Mouse (Mus musculus): ENCODE data around the gene Vmn1r142. TPM values are rescaled to one million over a fixed set of nuclear protein-coding genes. Genes with fewer than 3 reads are reported as not detected.
"Not testable (repeated sequence)": the region's sequence is repeated elsewhere in the genome, so short reads cannot be mapped to it uniquely, and the experiment has no call there.

Vmn1r142 gene
- total RNA-seq (2014; fragmentation: Nextera tagmentation) (not detected in 2 replicates), total RNA-seq (2017) (not detected in 2 replicates)

GRCm38 (mm10) chr7:22163935-22164334 lies at the start of gene Vmn1r142:
Vmn1r142 (minus strand) TSS chr7:22164035.
- not testable (repeated sequence) for ATAC-seq (replicated peaks; ENCODE audit: low FRiP score, low TSS enrichment, poor library complexity, severe bottlenecking)

- not testable (repeated sequence) for ATAC-seq (replicated peaks; ENCODE audit: low FRiP score, low TSS enrichment, poor library complexity, severe bottlenecking)
These were observed 37.3 kb upstream of the Vmn1r142 start, which contains the start of gene Gm8653 for GRCm38 (mm10) chr7:22201164-22201563. Gm8653 (minus strand) TSS chr7:22201264.

DNA sequence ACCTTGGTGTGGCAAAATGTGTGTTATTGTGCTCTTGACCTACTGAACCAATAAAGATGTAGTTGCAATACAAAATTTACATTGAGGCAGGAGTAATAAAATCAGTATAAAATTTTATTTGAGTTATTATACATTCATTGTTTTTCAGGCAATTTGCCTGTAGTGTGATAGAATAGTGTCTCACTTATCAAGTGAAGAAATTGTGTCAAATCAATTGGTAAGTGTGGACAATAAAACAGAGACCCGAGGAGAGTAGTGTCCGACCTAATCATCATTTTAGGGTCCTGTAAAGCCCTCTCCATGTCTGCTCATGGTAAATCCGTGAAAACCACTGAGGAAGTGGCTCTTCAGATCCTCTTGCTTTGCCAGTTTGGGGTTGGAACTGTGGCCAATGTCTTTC lies 25.2 kb upstream of the Vmn1r142 start, which contains the start of gene Vmn1r143:
Gene Vmn1r143 (plus strand): TSS at position 301 of the 400 bp plus-strand sequence.
- not testable (repeated sequence) for ATAC-seq (replicated peaks; ENCODE audit: low FRiP score, low TSS enrichment, poor library complexity, severe bottlenecking)

DNA sequence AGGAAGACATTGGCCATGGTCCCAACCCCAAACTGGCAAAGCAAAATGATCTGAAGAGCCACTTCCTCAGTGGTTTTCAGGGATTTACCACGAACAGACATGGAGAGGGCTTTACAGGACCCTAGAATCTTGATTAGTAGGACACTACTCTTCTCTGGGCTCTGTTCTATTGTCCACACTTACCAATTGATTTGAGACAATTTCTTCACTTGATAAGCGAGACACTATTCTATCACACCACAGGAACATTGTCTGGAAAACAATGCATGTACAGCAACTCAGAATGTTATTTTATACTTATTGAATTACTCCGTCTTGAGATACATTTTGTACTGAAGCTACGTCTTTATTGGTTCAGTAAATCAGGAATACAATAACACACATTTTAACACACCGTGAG lies 29.2 kb downstream of the Vmn1r142 start, which contains the start of gene Gm10666:
Gene Gm10666 (minus strand): TSS at position 101 of the 400 bp plus-strand sequence.
- ATAC-seq (replicated peaks; ENCODE audit: low FRiP score, low TSS enrichment, poor library complexity, severe bottlenecking) = not testable (repeated sequence)

DNA sequence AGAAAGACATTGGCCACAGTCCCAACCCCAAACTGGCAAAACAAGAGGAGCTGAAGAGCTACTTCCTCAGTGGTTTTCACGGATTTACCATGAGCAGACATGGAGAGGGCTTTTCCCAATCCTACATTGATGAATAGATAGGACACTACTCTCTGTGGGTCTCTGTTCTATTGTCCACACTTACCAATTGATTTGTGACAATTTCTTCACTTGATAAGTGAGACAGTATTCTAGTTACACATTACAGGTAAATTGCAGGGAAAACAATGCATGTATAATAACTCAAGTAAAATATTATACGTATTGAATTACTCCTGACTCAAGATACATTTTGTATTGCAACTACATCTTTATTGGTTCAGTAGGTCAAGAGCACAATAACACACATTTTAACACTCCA lies 45.7 kb downstream of the Vmn1r142 start, which contains the start of gene Gm16451:
Gene Gm16451 (minus strand): TSS at position 101 of the 400 bp plus-strand sequence.
- ATAC-seq (replicated peaks; ENCODE audit: low FRiP score, low TSS enrichment, poor library complexity, severe bottlenecking) = not testable (repeated sequence)

Other genes with a start within 250 kb of the Vmn1r142 start
- not detected in 2 replicates for gene Gm5891, start 242.7 kb downstream of the Vmn1r142 start, total RNA-seq (2014; fragmentation: Nextera tagmentation)
- not detected in 2 replicates for gene Gm5891, start 242.7 kb downstream of the Vmn1r142 start, total RNA-seq (2017)
- gene Vmn1r137, start 169.4 kb downstream of the Vmn1r142 start, total RNA-seq (2014; fragmentation: Nextera tagmentation) = not detected in 2 replicates
- gene Vmn1r137, start 169.4 kb downstream of the Vmn1r142 start, total RNA-seq (2017) = not detected in 2 replicates
- gene Vmn1r138, start 135.1 kb downstream of the Vmn1r142 start, total RNA-seq (2014; fragmentation: Nextera tagmentation) = not detected in 2 replicates
- not detected in 2 replicates for gene Vmn1r138, start 135.1 kb downstream of the Vmn1r142 start, total RNA-seq (2017)
- not detected in 2 replicates for gene Gm6176, start 107.7 kb downstream of the Vmn1r142 start, total RNA-seq (2014; fragmentation: Nextera tagmentation)
- gene Gm6176, start 107.7 kb downstream of the Vmn1r142 start, total RNA-seq (2017) = not detected in 2 replicates
- gene Vmn1r139, start 95.0 kb downstream of the Vmn1r142 start, total RNA-seq (2014; fragmentation: Nextera tagmentation) = not detected in 2 replicates
- gene Vmn1r139, start 95.0 kb downstream of the Vmn1r142 start, total RNA-seq (2017) = not detected in 2 replicates
- gene Gm16451, start 45.8 kb downstream of the Vmn1r142 start, total RNA-seq (2014; fragmentation: Nextera tagmentation) = not detected in 2 replicates
- not detected in 2 replicates for gene Gm16451, start 45.8 kb downstream of the Vmn1r142 start, total RNA-seq (2017)
- not detected in 2 replicates for gene Gm10666, start 29.3 kb downstream of the Vmn1r142 start, total RNA-seq (2014; fragmentation: Nextera tagmentation)
- not detected in 2 replicates for gene Gm10666, start 29.3 kb downstream of the Vmn1r142 start, total RNA-seq (2017)
- gene Vmn1r143, start 25.3 kb upstream of the Vmn1r142 start, total RNA-seq (2014; fragmentation: Nextera tagmentation) = not detected in 2 replicates
- not detected in 2 replicates for gene Vmn1r143, start 25.3 kb upstream of the Vmn1r142 start, total RNA-seq (2017)
- not detected in 2 replicates for gene Gm8653, start 37.2 kb upstream of the Vmn1r142 start, total RNA-seq (2014; fragmentation: Nextera tagmentation)
- not detected in 2 replicates for gene Gm8653, start 37.2 kb upstream of the Vmn1r142 start, total RNA-seq (2017)
- gene Gm8453, start 65.4 kb upstream of the Vmn1r142 start, total RNA-seq (2014; fragmentation: Nextera tagmentation) = not detected in 2 replicates
- gene Gm8453, start 65.4 kb upstream of the Vmn1r142 start, total RNA-seq (2017) = not detected in 2 replicates
- not detected in 2 replicates for gene Gm4187, start 165.7 kb upstream of the Vmn1r142 start, total RNA-seq (2014; fragmentation: Nextera tagmentation)
- gene Gm4187, start 165.7 kb upstream of the Vmn1r142 start, total RNA-seq (2017) = not detected in 2 replicates
- not detected in 2 replicates for gene Gm8660, start 207.0 kb upstream of the Vmn1r142 start, total RNA-seq (2014; fragmentation: Nextera tagmentation)
- gene Gm8660, start 207.0 kb upstream of the Vmn1r142 start, total RNA-seq (2017) = not detected in 2 replicates
- gene Vmn1r148, start 249.5 kb upstream of the Vmn1r142 start, total RNA-seq (2014; fragmentation: Nextera tagmentation) = not detected in 2 replicates
- gene Vmn1r148, start 249.5 kb upstream of the Vmn1r142 start, total RNA-seq (2017) = not detected in 2 replicates